Mouse (Mus musculus) 3134 (cell line): ENCODE results near the gene Acaa1a.
A peak's percentile ranks its signal among the peaks of the same experiment; 100 is the strongest.

Source experiments
- DNase-seq: peaks from one replicate; pipeline ENCODE4 v3.0.0-alpha.2; 2011; ENCODE audit warnings: low spot score; ENCODE audit not compliant: insufficient read length; ENCODE audit errors: extremely low read depth

Acaa1a gene

GRCm38 (mm10) chr9:119339558-119340211, at the start of gene Acaa1a:
Acaa1a (plus strand) TSS chr9:119339676.
- peak; percentile 91 for DNase-seq

- DNase-seq, result no peak
Measured at GRCm38 (mm10) chr9:119290791-119291190, 48.7 kb upstream of the Acaa1a start.

DNA sequence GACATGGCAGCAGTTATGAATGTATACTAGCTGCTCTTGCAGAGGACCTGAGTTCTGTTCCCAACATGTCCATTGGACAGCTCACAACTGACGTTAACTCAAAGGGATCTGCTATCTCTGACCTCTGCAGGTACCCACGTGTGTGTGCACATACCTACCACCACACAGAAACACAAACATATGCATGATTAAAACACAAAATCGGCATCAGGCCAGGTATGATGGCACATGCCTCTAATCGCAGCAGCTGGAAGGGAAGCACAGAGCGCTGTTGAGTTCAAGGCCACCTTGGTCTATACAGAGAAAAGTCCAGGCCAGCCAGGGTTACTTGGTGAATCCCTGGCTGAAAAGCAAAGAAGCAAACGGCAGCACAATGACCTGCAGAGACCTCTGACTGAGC, 41.8 kb upstream of the Acaa1a start:
- DNase-seq, result no peak

- DNase-seq, result no peak
Measured at GRCm38 (mm10) chr9:119298563-119298962, 40.9 kb upstream of the Acaa1a start.

DNA sequence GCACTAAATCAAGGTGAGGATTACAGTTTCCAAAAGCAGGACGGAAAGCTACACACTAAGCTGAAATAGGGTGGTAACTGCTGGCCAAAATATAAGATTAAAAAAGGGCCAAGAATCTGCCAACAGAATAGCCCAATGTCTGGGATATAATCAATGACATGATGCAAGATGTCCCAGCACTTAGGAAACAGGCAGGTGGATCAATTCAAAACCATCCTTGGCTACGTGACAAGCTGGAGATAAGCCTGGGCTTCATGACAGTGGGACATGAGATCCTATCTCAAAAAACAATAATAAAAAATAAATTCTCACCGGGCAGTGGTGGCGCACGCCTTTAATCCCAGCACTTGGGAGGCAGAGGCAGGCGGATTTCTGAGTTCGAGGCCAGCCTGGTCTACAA, 33.6 kb upstream of the Acaa1a start:
- DNase-seq, result no peak

DNA sequence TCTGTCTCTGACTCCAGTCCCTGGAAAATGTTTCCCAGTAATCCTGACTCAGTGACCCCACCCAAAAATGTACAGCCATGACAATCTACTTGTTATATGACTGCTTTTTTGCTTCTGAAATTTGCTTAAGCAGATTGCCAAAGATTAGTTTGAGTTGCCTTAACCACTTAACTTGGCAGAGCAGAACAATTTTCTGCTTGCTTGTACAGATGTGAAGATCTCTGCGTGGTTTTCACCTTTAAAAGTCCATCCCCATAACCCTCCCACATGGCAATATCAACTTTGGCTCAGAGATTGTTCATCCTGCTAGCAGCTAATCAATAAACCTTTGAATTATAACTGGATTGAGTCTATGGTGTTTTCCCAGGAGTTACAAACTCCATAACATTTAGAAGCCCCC, 30.4 kb upstream of the Acaa1a start:
- no peak for DNase-seq

DNA sequence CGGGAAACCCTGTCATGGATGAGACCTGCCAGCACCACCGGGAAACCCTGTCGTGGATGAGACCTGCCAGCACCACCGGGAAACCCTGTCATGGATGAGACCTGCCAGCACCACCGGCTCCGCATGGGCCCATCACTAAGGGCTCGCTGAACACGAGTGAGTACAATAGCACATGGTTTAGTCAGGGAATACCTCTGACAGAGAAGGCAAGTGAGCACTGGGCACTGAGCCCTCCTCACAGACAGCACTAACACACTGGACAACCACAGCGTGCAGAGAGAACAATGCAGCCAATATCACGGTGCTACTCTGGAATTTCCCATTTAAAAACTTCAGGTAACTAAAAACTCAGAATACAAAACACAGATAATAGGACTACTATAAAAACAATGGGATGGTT, 26.4 kb upstream of the Acaa1a start:
- no peak for DNase-seq

DNA sequence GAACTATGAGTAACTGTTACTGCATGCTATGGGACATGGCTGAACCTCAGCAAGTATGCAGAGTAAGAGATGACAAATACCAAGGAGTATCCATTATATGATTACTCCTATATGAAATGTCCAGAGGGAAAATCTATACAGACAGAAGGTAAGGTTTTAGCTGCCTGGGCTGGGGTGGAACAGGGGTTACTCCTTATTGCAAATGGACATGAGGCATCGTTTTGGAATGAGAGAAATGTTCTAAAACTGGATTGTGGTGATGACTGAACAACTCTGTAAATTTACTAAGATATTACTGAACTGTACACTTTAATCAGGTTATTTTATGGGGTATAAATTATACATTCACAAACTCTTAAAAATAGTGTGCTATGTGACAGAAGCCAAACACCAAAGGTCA, 20.6 kb upstream of the Acaa1a start:
- DNase-seq, result no peak

DNA sequence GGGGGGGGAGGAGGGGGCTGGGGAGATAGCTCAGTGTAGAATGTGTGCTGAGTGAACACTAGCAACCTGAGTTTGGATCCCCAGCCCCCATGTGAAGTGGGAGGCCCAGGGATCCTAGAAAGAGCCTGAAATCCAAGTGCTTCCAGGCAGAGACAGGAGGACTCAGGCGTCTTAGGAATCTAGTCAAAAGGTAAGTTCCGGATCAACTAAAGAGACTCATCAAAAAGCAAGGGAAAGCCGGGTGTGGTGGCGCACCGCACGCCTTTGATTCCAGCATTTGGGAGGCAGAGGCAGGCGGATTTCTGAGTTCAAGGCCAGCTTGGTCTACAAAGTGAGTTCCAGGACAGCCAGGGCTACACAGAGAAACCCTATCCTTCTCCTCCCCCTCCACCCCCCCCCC, 19.0 kb upstream of the Acaa1a start:
- DNase-seq, result no peak

- DNase-seq, result no peak
Measured at GRCm38 (mm10) chr9:119320946-119321345, 18.5 kb upstream of the Acaa1a start.

DNA sequence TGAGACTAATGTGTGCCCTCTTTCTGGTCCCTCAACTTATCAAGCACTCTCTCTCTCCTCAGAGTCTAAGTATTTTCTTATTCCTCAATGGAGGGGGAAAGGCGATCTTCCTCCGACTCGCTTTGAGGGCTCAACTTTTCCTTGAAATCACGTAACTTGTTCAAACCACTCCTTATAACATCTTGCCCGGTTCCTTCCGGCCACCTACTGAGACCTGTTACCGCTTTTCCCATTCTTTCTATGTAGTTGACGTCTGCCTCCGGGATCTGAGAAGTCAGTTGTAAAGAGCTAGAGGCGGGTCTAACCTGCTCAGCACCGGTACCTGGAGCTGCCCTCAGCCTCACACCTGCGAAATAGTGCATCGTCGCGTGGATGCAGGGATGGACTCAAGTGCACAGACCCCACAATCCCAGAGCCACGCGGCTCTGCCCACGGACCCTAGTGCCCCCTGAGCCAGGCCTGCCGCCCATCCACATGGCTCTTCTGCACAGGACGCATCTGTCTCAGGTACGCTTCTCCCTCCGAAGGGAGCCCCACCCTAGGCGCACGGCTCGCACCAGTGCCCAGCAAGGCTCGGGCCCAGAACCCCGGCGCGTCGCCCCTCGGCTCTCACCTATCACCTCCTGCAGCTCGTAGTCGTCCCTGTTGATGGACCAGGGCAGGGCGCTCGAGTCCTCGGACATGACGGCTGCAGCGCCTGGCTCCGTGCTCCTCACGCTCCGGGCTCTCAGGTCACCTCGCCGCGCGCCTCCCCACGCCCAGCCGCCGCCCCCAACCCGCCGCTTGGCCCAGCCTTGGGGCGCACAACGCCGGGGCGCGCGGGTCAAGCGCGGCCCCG, 17.9 kb upstream of the Acaa1a start:
- peak; percentile 59 for DNase-seq

DNA sequence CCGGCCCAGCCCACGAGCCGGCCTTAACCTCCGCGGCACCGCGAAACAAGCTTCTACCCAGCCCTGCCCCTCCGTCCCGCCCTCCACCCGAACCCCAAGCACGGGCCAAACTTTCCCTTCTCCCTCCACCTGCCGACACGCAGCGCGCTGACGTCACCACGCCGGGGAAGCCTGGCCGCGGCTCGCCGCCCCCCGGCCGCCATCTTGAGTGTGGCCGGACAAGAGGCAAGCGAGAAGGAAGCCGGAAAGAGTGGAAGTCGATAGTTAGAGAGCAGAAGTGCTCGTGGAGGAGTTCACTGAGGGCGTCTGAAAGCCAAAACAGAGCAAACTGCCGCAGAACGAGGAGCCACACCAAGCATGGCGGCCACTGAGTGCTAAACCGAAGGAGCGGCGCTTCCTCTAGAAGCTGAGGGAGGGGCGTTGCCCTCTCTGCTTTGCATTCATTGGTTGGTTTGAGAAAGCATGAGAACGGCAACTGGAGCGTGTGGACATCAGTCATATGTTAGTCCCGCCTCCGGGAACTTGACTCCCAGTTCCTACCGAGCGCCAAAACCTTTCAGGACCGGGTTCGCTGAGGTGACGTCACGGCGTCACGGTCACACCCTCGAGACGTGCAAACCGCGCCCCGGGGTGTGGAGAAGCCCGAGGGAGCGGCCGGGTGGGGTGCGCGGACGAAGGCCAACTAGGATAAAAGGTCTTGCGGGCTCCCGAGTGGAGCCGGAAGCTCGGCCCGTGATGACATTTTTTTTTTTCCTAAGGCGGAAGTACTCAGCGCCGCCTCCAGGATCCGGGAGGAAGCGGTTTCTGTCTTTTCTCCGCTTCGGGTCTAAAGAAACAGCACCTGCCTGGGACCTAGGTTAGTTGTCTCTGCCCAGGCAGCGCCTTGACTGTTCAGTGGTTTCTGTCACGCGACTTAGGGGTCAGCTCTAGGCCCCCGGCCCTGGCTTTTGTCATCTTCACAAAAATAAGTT, 16.9 kb upstream of the Acaa1a start, which contains the start of gene Oxsr1:
Gene Oxsr1, minus strand, starts transcription at position 139 of the 971 bp plus-strand sequence.
- peak; percentile 99 for DNase-seq

DNA sequence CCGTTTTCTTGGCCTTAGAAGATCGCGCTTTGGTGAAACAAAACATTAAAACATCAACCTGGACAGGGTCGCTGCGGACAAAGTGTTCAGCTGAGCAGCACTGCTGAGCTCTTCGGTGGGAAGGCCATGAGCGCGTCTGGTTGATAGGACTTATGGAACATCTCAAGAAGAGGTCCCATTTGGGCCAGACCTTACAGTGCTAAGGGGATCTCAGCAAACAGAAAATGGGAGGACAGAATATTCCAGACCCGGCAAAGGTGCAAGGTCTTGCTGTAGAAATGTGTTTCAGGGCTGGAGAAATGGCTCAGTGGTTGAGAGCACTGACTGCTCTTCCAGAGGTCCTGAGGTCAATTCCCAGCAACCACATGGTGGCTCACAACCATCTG, 16.2 kb upstream of the Acaa1a start:
- no peak for DNase-seq

DNA sequence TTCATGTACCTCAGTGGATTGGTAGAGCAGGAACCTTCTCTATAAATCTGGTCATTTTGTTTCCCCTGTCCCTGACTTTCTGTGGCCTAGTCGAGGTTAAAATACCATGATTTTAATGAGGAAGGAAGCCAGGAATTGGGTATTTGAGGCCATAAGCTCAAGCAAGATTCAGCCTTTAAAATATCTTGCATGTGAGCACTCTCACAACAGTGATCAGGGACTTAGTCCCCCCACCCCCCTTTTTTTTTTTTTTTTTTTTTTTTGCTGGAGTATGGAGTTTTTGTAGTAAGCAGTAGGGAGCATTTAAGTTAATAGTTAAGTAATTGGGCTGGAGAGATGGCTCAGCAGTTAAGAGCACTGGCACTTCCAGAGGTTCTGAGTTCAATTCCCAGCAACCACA, 15.3 kb upstream of the Acaa1a start:
- DNase-seq, result no peak

DNA sequence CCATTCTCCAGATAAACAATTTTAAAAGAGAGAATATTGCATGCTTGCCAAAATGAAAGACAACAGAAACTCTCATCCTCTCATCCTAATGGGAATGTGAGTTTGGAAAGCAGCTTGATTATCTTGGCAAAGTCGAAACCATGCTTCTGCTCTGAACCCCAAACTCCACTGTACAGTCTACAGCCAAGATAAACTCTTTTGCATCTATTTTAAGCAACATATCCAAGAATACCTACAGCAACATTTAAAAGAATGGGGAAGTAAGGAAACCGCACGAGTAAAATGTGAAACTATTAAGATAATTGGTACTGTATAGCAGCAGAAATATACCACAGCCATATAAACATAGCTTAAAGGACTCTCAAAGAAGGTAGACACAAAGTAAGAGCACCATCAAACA, 11.0 kb upstream of the Acaa1a start:
- DNase-seq, result no peak

GRCm38 (mm10) chr9:119330186-119330963, 9.1 kb upstream of the Acaa1a start:
- DNase-seq, result peak; percentile 26

- DNase-seq, result peak; percentile 70
Measured at GRCm38 (mm10) chr9:119334324-119334723, 5.2 kb upstream of the Acaa1a start.

GRCm38 (mm10) chr9:119334834-119335233, 4.6 kb upstream of the Acaa1a start:
- DNase-seq, result no peak

DNA sequence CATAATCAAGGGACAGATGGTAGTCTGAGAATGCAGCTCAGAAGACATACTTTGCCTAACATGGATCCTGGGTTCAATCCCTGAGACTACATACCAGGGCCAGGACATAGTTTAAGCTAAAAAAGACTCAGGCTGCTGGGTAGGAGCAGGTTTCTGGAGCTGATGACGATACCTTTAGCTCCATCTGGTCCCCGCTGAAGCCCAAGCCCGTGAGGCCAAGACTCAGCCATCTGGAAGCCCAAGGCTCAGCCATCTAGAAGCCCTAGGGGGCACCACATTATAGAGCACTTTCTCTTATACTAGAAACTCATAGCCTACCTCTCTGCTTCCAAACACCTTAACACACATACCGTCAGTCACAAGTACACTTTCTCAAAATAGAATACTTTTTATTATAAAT, 3.9 kb upstream of the Acaa1a start:
- DNase-seq, result no peak

DNA sequence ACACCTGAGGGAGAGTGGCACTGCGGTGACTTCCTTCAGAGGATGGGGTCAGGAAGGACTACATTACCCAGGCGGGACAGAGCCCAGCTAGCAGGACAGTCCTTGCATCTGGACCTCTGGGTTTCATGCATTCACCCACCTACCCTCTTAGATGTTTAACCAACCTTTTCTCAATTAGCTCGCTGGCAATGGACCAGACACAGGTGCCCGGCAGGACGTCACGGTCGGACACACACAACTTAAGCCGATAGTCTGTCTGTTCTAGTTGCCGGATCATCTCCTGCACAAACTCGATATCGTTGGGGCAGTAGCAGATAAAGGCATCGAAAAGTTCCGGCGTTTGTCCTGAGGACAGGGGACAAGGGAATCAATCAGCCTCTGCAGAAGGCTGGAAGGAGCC, 1.6 kb upstream of the Acaa1a start:
- DNase-seq, result no peak
